Mouse (Mus musculus): ENCODE data around the gene Hormad2. TPM values are rescaled to one million over a fixed set of nuclear protein-coding genes. Genes with fewer than 3 reads are reported as not detected.

Gene Hormad2
- polyA plus RNA-seq, 1 experiment from 2014 or later, result 0.31 TPM

DNA sequence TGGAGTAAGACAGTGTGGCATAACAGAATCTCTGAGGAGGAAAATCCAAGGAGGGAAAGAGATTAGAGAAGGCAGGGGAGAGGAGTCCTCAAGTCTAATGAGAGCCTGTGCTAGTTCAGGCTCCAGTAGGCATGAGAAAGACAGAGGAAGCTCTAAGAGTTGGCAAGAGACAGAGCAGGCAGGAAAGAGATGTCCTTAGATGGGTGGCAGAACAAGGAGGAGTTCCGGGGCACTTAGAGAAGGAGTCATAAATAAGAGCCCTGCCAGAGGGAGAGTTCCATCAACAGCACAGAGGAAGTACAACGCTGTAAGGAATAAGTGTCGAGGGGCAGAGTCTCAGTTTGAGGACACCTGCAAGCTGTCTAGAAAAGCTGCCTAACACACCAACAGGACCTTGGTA is 122.9 kb downstream of the Hormad2 start:
- no peak for ATAC-seq (ENCODE audit: insufficient number of reproducible peaks, insufficient read depth, low FRiP score, low TSS enrichment, low read depth)
- Histone ChIP-seq H3K27ac (no peak overlapping the region), H3K9me3 (no peaks in the 10 kb centered on the region), H3K4me3 (replicated peaks) (no peak overlapping the region), H3K4me2 (no peak overlapping the region), H3K36me3 (no peaks in the 10 kb centered on the region), H3K4me1 (replicated peaks) (no peaks in the 10 kb centered on the region), H3K27me3 (no peaks in the 10 kb centered on the region; the same call in 1 of the 2 replicates), H3K9ac (replicated peaks) (no peak overlapping the region)
- 58% methylated on average over 3 of the region's 3 CpGs for WGBS

- Histone ChIP-seq H3K9me3 (no peaks in the 10 kb centered on the region), H3K36me3 (no peaks in the 10 kb centered on the region), H3K27ac (no peak overlapping the region), H3K4me1 (replicated peaks) (no peaks in the 10 kb centered on the region), H3K9ac (replicated peaks) (no peak overlapping the region), H3K27me3 (no peaks in the 10 kb centered on the region; the same call in 1 of the 2 replicates), H3K4me2 (no peak overlapping the region), H3K4me3 (replicated peaks) (no peak overlapping the region)
- no peak for ATAC-seq (ENCODE audit: insufficient number of reproducible peaks, insufficient read depth, low FRiP score, low TSS enrichment, low read depth)
- 77% methylated on average over 5 of the region's 5 CpGs for WGBS
Measured at GRCm38 (mm10) chr11:4317287-4317686, 123.6 kb downstream of the Hormad2 start.

- no peak for ATAC-seq (ENCODE audit: insufficient number of reproducible peaks, insufficient read depth, low FRiP score, low TSS enrichment, low read depth)
- peaks cover 23% of the 10 kb centered on the region for H3K4me1 ChIP-seq (replicated peaks)
- H3K4me2 ChIP-seq, result no peak overlapping the region
- no peaks in the 10 kb centered on the region for H3K9me3 ChIP-seq
- 67% methylated on average over 4 of the region's 4 CpGs for WGBS
- H3K27ac ChIP-seq, result no peak overlapping the region
- no peaks in the 10 kb centered on the region for H3K36me3 ChIP-seq
- H3K9ac ChIP-seq (replicated peaks), result no peak overlapping the region
- no peak overlapping the region for H3K4me3 ChIP-seq (replicated peaks)
- no peaks in the 10 kb centered on the region; the same call in 1 of the 2 replicates for H3K27me3 ChIP-seq
Measured at GRCm38 (mm10) chr11:4312180-4312579, 128.7 kb downstream of the Hormad2 start.

- Histone ChIP-seq H3K27me3 (no peaks in the 10 kb centered on the region), H3K27ac (no peak overlapping the region), H3K4me2 (no peak overlapping the region), H3K9me3 (no peaks in the 10 kb centered on the region), H3K4me3 (replicated peaks) (no peak overlapping the region), H3K9ac (replicated peaks) (no peak overlapping the region), H3K36me3 (no peaks in the 10 kb centered on the region), H3K4me1 (replicated peaks) (peaks cover 23% of the 10 kb centered on the region)
- no peak for ATAC-seq (ENCODE audit: insufficient number of reproducible peaks, insufficient read depth, low FRiP score, low TSS enrichment, low read depth)
- WGBS, result 92% methylated on average over 4 of the region's 4 CpGs
Measured at GRCm38 (mm10) chr11:4310324-4310723, 130.6 kb downstream of the Hormad2 start.

GRCm38 (mm10) chr11:4309613-4310012 is 131.3 kb downstream of the Hormad2 start:
- Histone ChIP-seq H3K9me3 (no peaks in the 10 kb centered on the region), H3K27me3 (no peaks in the 10 kb centered on the region), H3K9ac (replicated peaks) (no peak overlapping the region), H3K4me1 (replicated peaks) (peaks cover 23% of the 10 kb centered on the region), H3K4me3 (replicated peaks) (no peak overlapping the region), H3K36me3 (no peaks in the 10 kb centered on the region), H3K27ac (0 out of 2 replicates have a peak overlapping the region, but pooled peaks have one; percentile 91), H3K4me2 (no peak overlapping the region)
- no peak for ATAC-seq (ENCODE audit: insufficient number of reproducible peaks, insufficient read depth, low FRiP score, low TSS enrichment, low read depth)
- 83% methylated on average over 4 of the region's 4 CpGs for WGBS

- 17% methylated on average over 25 of the region's 25 CpGs for WGBS
- H3K36me3 ChIP-seq, result no peaks in the 10 kb centered on the region
- H3K9ac ChIP-seq (replicated peaks), result peak overlapping the region; percentile 40; the same call in 1 of the 2 replicates
- ATAC-seq (ENCODE audit: insufficient number of reproducible peaks, insufficient read depth, low FRiP score, low TSS enrichment, low read depth), result peak; percentile 79
- H3K27ac ChIP-seq, result peak overlapping the region; percentile 91
- H3K4me3 ChIP-seq (replicated peaks), result peak overlapping the region; percentile 17
- peaks cover 23% of the 10 kb centered on the region for H3K4me1 ChIP-seq (replicated peaks)
- no peaks in the 10 kb centered on the region for H3K9me3 ChIP-seq
- H3K4me2 ChIP-seq, result peak overlapping the region; percentile 51
- no peaks in the 10 kb centered on the region for H3K27me3 ChIP-seq
Measured at GRCm38 (mm10) chr11:4308514-4309450, 132.1 kb downstream of the Hormad2 start.

DNA sequence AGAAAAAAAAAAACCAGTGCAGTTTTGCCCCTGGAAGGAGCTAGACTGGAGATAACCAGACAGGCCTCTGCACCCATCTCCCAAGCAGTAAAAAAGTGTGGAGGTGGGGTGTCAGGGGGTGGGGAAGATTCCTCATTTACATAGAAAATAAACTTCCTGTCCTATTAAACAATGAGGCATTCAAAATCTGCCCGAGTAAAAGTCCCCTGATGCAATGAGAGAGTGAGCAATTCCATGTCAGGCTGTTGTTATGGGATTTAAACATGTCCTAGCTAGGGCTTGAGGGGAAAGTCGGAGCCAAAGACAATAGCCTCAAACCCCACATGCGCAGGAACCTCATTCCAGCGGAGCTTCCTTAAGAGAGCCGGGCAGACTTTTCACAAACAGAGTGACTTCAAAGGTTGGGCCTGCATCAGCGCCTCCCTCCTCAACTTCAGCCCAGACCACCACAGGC is 132.8 kb downstream of the Hormad2 start:
- peak overlapping the region; percentile 51 for H3K4me2 ChIP-seq
- peaks cover 24% of the 10 kb centered on the region for H3K4me1 ChIP-seq (replicated peaks)
- H3K27me3 ChIP-seq, result no peaks in the 10 kb centered on the region
- H3K4me3 ChIP-seq (replicated peaks), result peak overlapping the region; percentile 17; the same call in 1 of the 2 replicates
- no peaks in the 10 kb centered on the region for H3K9me3 ChIP-seq
- no peaks in the 10 kb centered on the region for H3K36me3 ChIP-seq
- peak; percentile 52 for ATAC-seq (ENCODE audit: insufficient number of reproducible peaks, insufficient read depth, low FRiP score, low TSS enrichment, low read depth)
- H3K27ac ChIP-seq, result peak overlapping the region; percentile 91
- H3K9ac ChIP-seq (replicated peaks), result no peak overlapping the region
- 8% methylated on average over 6 of the region's 6 CpGs for WGBS

DNA sequence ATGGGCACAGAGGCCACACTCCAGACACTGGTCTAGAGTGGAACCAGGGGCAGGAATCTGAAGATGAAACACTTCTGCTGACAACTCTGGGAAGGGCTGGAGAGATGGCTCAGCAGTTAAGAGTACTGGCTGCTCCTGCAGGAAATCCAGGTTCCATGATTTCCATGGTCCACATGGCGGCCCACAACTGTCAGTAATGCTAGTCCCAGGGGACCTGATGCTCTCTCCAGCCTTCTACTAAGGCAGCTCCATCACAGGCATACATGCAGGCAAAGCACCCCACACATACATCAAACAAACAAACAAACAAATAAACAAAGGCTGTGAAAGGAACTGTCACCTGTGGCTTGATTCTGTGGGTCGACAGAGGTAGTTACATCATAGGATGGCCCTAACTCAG is 134.8 kb downstream of the Hormad2 start:
- Histone ChIP-seq H3K36me3 (no peaks in the 10 kb centered on the region), H3K4me1 (replicated peaks) (peaks cover 34% of the 10 kb centered on the region), H3K27ac (no peak overlapping the region), H3K9ac (replicated peaks) (no peak overlapping the region), H3K27me3 (no peaks in the 10 kb centered on the region), H3K4me3 (replicated peaks) (no peak overlapping the region), H3K9me3 (no peaks in the 10 kb centered on the region), H3K4me2 (no peak overlapping the region)
- 66% methylated on average over 2 of the region's 2 CpGs for WGBS
- no peak for ATAC-seq (ENCODE audit: insufficient number of reproducible peaks, insufficient read depth, low FRiP score, low TSS enrichment, low read depth)

DNA sequence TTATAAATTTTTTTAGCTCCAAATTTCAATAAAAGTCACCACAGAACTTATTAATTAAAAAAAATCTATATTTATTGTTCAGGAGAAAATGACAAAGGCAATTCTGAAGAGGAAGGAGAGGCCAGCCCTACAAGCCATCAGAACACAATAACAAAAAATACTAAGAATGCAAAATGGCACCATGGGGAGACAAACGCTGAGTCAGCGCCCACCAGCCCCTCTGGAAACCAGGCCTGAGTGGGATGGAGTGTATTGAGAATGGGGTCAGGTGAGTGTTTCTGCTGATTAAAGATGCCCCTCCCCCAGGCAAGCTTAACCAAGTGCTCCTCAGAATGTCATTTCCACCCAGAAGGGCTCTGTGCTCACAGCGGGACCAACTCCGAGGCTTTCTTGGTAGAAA is 135.8 kb downstream of the Hormad2 start:
- 86% methylated on average over 4 of the region's 4 CpGs for WGBS
- H3K36me3 ChIP-seq, result no peaks in the 10 kb centered on the region
- H3K27ac ChIP-seq, result no peak overlapping the region
- H3K9ac ChIP-seq (replicated peaks), result no peak overlapping the region
- H3K4me1 ChIP-seq (replicated peaks), result peaks cover 33% of the 10 kb centered on the region
- no peaks in the 10 kb centered on the region for H3K9me3 ChIP-seq
- no peak for ATAC-seq (ENCODE audit: insufficient number of reproducible peaks, insufficient read depth, low FRiP score, low TSS enrichment, low read depth)
- H3K27me3 ChIP-seq, result no peaks in the 10 kb centered on the region
- no peak overlapping the region for H3K4me3 ChIP-seq (replicated peaks)
- H3K4me2 ChIP-seq, result no peak overlapping the region

- Histone ChIP-seq H3K4me1 (replicated peaks) (peaks cover 34% of the 10 kb centered on the region), H3K27me3 (no peaks in the 10 kb centered on the region)
Measured at GRCm38 (mm10) chr11:4304203-4304602, 136.7 kb downstream of the Hormad2 start.

GRCm38 (mm10) chr11:4303033-4303432 is 137.9 kb downstream of the Hormad2 start:
- Histone ChIP-seq H3K27me3 (no peaks in the 10 kb centered on the region), H3K36me3 (no peaks in the 10 kb centered on the region), H3K4me1 (replicated peaks) (peaks cover 30% of the 10 kb centered on the region), H3K27ac (no peak overlapping the region), H3K9ac (replicated peaks) (no peak overlapping the region), H3K4me2 (no peak overlapping the region), H3K4me3 (replicated peaks) (no peak overlapping the region), H3K9me3 (no peaks in the 10 kb centered on the region)
- ATAC-seq (ENCODE audit: insufficient number of reproducible peaks, insufficient read depth, low FRiP score, low TSS enrichment, low read depth), result no peak
- 71% methylated on average over 9 of the region's 9 CpGs for WGBS

More at GRCm38 (mm10) chr11:4304203-4304602, 136.7 kb downstream of the Hormad2 start:
- H3K4me2 ChIP-seq, result no peak overlapping the region
- H3K36me3 ChIP-seq, result no peaks in the 10 kb centered on the region
- ATAC-seq (ENCODE audit: insufficient number of reproducible peaks, insufficient read depth, low FRiP score, low TSS enrichment, low read depth), result no peak
- no peak overlapping the region for H3K27ac ChIP-seq
- WGBS, result 75% methylated on average over 4 of the region's 4 CpGs
- H3K9me3 ChIP-seq, result no peaks in the 10 kb centered on the region
- H3K9ac ChIP-seq (replicated peaks), result no peak overlapping the region
- H3K4me3 ChIP-seq (replicated peaks), result no peak overlapping the region

Data from limb, embryonic 12.5 days (tissue).